Mouse (Mus musculus) stomach, embryonic 14.5 days (tissue): ENCODE data around the gene Il4. TPM values are rescaled to one million over a fixed set of nuclear protein-coding genes. Genes with fewer than 3 reads are reported as not detected.

ENCODE experiments used
- ATAC-seq: fragments of 200-750 bp; cut with Nextera tagmentation; 2 replicates; pipeline ENCODE4 v1.8.0; 2017; ENCODE audit warnings: low read depth, moderate TSS enrichment; ENCODE audit not compliant: insufficient number of reproducible peaks, insufficient read depth, low FRiP score
- H3K27ac ChIP-seq: fragments of 300-500 bp; sonication (generic); 2 replicates; pipeline ENCODE4 v1.5.1; 2014; ENCODE audit warnings: mild to moderate bottlenecking, low read length, moderate library complexity, mixed read lengths
- H3K27me3 ChIP-seq: fragments of 300-500 bp; sonication (generic); 2 replicates; pipeline ENCODE4 v1.6.1; 2014; ENCODE audit warnings: low read length, control low read depth, mixed read lengths; ENCODE audit not compliant: control insufficient read depth, insufficient read depth
- H3K36me3 ChIP-seq: fragments of 300-500 bp; sonication (generic); 2 replicates; pipeline ENCODE4 v1.6.1; 2014; ENCODE audit warnings: mild to moderate bottlenecking, control low read depth, low read length, moderate library complexity, mixed read lengths; ENCODE audit not compliant: control insufficient read depth, insufficient read depth
- H3K4me1 ChIP-seq: fragments of 300-500 bp; sonication (generic); 2 replicates; pipeline ENCODE4 v1.6.1; 2014; ENCODE audit warnings: low read length, control low read depth, mixed read lengths; ENCODE audit not compliant: control insufficient read depth, insufficient read depth
- H3K4me2 ChIP-seq: fragments of 300-500 bp; sonication (generic); replicated peaks from 2 replicates; pipeline ENCODE4 v1.6.1; 2014; ENCODE audit warnings: low read depth, low read length, control low read depth
- H3K4me3 ChIP-seq: fragments of 300-500 bp; sonication (generic); 2 replicates; pipeline ENCODE4 v1.5.1; 2014; ENCODE audit warnings: low read depth, low read length, control low read depth
- H3K9ac ChIP-seq: fragments of 300-500 bp; sonication (generic); replicated peaks from 2 replicates; pipeline ENCODE4 v1.6.1; 2014; ENCODE audit warnings: low read depth, mild to moderate bottlenecking, control low read depth, low read length, moderate library complexity, mixed read lengths
- H3K9me3 ChIP-seq: fragments of 300-500 bp; sonication (generic); 2 replicates; pipeline ENCODE4 v1.6.1; 2016; ENCODE audit warnings: low read depth, low read length, control low read depth; ENCODE audit not compliant: control insufficient read depth
- WGBS: fragments of 180-500 bp; shearing (Covaris S2); extraction: QIAGEN DNeasy Blood & Tissue Kit; methylation state at CpG from one replicate; pipeline ENCODE4 v1.1.7; 2014; 5-methylcytosine and 5-hydroxymethylcytosine counted together
- polyA plus RNA-seq: library from polyadenylated mRNA; unstranded; fragments of >200 nt; fragmentation: Nextera tagmentation; extraction: Ambion mirVana; gene quantifications from 2 replicates; pipeline ENCODE4 v1.2.1, GENCODE M21; 2014

Gene Il4
- polyA plus RNA-seq, 1 experiment from 2014 or later, result 2.2 TPM

DNA sequence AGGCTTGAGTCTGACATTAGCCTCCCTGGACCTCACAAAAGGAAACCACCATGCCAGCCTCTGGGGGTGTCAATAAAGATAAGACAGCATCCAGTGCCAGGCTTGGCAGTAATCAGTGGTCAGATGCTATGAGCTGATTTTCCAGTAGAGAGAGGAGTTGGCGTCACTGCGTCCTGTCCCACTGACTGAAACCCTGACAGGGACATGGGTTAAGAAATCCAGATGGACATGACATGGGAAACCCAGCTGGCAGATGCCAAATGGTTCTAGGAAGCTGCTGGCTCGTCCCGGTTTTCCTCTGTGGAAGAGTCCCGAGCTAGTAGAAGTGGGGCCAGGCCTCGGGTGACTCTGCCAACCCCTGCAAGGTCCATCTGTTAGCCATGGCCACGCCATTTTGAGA, 15.2 kb upstream of the Il4 start:
- no peak for ATAC-seq
- H3K27ac ChIP-seq, result no peak overlapping the region
- WGBS, result 84% methylated on average over 7 of the region's 7 CpGs

DNA sequence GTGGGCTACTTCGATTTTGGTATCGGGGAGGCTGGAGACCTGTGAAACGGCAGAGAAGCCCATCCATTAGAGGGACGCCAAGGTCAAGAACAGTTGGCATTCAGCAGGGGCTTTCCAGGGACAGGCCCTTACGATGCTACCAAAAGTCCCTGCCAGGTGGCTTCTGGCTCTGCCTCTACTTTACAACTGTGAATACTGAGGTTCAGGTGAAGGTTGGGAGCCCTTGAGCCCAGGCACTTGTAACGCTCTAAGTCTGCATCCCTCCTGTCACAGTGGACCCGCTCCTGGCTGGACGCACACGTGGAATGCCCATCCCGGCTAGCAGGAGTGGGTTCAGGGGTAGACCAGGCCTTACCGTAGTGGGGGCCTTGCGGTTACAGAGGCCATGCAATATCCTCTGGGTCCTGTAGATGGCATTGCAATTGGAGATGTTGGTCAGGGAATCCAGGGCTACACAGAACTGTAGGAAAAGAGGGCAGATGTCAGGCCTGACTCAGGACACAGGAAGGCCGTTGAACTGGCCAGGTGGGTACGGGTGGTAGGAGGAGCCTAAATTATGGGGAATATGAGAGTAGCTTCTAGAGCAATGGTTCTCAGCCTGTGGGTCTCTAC, 13.8 kb upstream of the Il4 start:
- Histone ChIP-seq H3K27me3 (0 out of 2 replicates have a peak, but pooled peaks cover 2% of the 10 kb centered on the region), H3K4me2 (no peak overlapping the region), H3K36me3 (no peaks in the 10 kb centered on the region), H3K9me3 (no peaks in the 10 kb centered on the region), H3K9ac (no peak overlapping the region), H3K4me1 (peaks cover 8% of the 10 kb centered on the region; the same call in 1 of the 2 replicates), H3K4me3 (no peak overlapping the region), H3K27ac (no peak overlapping the region)
- no peak for ATAC-seq
- WGBS, result 72% methylated on average over 14 of the region's 14 CpGs

More for the DNA sequence above, 15.2 kb upstream of the Il4 start:
- Histone ChIP-seq H3K36me3 (no peaks in the 10 kb centered on the region), H3K4me1 (peaks cover 8% of the 10 kb centered on the region; the same call in 1 of the 2 replicates), H3K9me3 (no peaks in the 10 kb centered on the region), H3K4me3 (no peak overlapping the region), H3K27me3 (0 out of 2 replicates have a peak, but pooled peaks cover 2% of the 10 kb centered on the region), H3K4me2 (no peak overlapping the region), H3K9ac (no peak overlapping the region)

DNA sequence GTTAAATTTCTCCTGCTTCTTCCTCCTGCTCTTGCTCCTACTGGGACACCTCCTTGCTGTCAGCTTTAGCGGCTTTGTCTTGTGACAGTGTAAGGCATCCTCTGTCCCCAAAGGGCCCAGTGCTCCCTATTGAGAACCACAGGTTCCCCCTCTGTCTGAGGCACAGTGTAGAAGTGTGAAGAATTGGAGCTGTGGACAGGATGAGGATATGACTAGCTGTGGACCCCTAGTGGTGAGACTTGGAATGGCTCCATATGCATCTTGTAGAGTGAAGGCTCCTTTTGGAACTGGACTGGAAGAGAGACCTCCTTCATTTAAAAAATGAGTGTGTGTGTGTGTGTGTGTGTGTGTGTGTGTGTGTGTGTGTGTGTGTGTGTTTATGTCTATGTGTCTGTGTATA, 9.4 kb upstream of the Il4 start:
- Histone ChIP-seq H3K9me3 (no peaks in the 10 kb centered on the region), H3K9ac (no peak overlapping the region), H3K4me2 (no peak overlapping the region), H3K4me3 (no peak overlapping the region), H3K27me3 (no peaks in the 10 kb centered on the region), H3K36me3 (no peaks in the 10 kb centered on the region), H3K4me1 (no peaks in the 10 kb centered on the region), H3K27ac (no peak overlapping the region)
- 13% methylated on average over 1 of the region's 1 CpGs for WGBS
- 0 out of 2 replicates have a peak, but pooled peaks have one; percentile 53 for ATAC-seq

DNA sequence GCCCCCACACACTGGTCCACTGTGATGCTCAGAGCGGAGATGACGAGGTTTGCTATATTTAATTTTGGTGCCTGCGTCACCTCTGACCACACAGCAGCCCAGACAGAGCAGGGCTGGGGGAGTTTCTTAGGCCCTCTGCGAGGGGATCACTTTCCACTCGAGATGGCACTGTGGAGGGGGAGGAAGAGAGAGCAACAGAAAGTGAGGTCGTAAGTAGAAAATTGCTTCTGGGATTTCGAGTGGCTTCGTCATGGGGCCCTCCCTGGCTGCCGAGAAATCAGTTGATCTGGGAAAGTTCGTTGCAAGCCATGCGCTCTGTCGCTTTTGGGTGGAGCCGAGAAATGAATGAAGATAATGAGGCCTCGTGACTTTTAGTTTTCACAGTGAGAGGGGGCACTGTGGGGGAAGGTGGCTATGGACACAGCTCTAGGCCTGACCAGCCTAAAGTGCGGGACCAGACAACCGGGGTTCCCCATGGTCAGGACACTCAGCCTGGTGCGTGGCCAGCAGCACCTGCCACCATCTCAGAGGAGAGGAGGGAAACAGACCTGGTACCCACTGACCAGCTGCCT, 8.4 kb upstream of the Il4 start:
- Histone ChIP-seq H3K9ac (no peak overlapping the region), H3K9me3 (no peaks in the 10 kb centered on the region), H3K4me3 (no peak overlapping the region), H3K4me2 (no peak overlapping the region), H3K4me1 (no peaks in the 10 kb centered on the region), H3K27ac (no peak overlapping the region), H3K36me3 (no peaks in the 10 kb centered on the region), H3K27me3 (no peaks in the 10 kb centered on the region)
- ATAC-seq, result no peak
- 56% methylated on average over 17 of the region's 17 CpGs for WGBS

DNA sequence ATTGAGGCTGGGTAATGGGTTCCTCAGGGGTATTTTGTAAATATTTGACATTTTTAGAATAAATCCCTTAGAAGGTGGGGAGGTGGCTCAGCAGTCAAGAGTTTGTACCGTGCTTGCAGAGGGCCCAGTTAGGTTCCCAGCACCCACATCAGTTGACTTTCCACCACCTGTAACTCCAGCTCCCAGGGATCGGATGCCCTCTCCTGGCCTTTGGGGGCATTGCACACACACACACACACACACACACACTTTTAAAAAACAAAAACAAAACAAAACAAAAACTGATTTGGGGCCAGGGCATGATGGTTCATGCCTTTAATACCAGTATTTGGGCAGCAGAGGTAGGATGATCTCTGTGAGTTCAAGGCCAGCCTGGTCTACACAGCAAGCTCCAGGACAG, 5.7 kb upstream of the Il4 start:
- H3K36me3 ChIP-seq, result no peaks in the 10 kb centered on the region
- H3K4me3 ChIP-seq, result no peak overlapping the region
- H3K9me3 ChIP-seq, result no peaks in the 10 kb centered on the region
- no peak overlapping the region for H3K27ac ChIP-seq
- H3K4me2 ChIP-seq, result no peak overlapping the region
- 86% methylated on average over 2 of the region's 2 CpGs for WGBS
- no peak overlapping the region for H3K9ac ChIP-seq
- no peak for ATAC-seq
- H3K27me3 ChIP-seq, result no peaks in the 10 kb centered on the region
- H3K4me1 ChIP-seq, result no peaks in the 10 kb centered on the region

DNA sequence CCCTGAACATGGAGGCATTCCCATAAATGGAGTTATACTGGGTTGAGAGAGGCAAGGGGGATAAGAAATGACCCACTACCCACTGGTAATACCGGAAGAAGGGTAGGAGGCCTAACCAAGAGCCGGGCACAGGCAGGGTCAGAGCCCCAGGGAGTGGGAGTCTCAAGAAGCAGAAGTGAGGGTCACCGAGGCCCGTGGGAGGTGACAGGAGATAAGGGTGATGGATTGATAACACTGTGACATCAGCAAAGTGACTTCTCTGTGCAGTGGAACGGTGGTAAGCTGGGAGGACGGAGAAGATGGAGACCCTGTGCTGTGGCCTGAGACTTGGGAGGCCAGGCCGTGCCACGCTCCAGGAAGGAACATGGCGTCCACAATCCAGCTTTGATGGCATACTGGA, 5.1 kb upstream of the Il4 start:
- Histone ChIP-seq H3K27me3 (no peaks in the 10 kb centered on the region), H3K9me3 (no peaks in the 10 kb centered on the region), H3K36me3 (no peaks in the 10 kb centered on the region), H3K4me2 (no peak overlapping the region), H3K27ac (no peak overlapping the region), H3K4me1 (no peaks in the 10 kb centered on the region), H3K4me3 (no peak overlapping the region), H3K9ac (no peak overlapping the region)
- 71% methylated on average over 9 of the region's 9 CpGs for WGBS
- ATAC-seq, result no peak

DNA sequence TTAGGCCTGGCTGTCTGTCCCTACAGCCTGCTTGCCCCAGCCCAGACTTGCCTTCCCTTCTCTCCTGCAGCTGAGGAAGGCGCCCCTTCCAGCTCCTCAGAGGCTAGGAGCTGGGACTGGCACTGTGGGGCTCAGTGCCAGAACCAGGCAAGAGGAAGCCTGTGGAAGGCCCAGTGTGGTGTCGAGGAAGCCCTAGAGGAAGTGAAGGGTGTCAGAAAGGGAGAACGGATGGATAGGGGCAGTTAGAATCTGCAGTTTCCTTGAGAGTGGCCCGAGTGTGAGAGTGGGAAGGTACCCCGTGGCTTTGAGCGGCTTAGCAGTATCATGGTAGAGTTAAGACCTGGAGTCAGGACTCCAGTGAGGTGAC, 4.0 kb upstream of the Il4 start:
- H3K27me3 ChIP-seq, result no peaks in the 10 kb centered on the region
- 76% methylated on average over 6 of the region's 6 CpGs for WGBS

DNA sequence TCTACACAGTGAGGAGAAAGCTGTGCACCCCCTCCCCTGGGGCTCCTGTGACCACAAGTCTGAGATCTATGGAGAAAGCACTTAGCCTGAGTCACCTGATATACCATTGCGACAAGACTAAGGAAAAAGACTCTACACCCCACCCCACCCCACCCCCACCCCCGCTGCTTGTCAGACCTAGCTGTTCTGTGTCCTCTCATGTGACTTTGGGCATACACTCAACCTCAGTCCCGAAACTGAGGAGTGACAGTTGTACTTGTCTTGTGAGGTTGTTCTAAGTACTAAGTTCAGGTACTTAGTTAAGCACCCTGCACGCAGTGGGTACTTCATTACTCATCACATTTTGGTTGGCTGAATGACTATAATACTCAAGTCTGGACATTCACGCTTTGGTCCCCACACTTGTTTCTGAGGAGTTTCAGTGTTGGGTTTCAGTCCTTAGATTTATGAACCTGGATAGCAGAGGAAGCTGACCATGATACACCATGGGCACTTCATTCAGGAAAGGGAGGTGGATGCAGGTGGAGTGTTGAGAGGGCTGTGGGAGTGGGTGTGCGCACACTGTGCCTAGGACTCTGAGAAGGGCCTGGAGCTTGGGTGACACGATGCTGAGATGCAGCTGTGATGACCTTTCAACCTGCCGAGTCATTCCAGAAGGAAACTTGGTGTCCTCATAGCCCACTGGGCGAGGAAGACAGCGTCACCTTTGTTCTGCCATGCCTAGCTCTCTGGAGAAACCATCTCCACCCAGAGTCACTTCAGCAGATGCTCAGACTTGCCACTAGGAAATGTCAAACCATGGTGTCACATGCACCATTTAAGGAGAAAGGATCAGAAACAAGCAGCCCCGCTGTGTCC, 3.3 kb upstream of the Il4 start:
- Histone ChIP-seq H3K27ac (no peak overlapping the region), H3K9ac (no peak overlapping the region), H3K36me3 (no peaks in the 10 kb centered on the region), H3K4me2 (no peak overlapping the region), H3K4me3 (no peak overlapping the region), H3K4me1 (no peaks in the 10 kb centered on the region), H3K9me3 (no peaks in the 10 kb centered on the region), H3K27me3 (no peaks in the 10 kb centered on the region)
- no peak for ATAC-seq
- WGBS, result 80% methylated on average over 11 of the region's 11 CpGs

More for the DNA sequence above, 4.0 kb upstream of the Il4 start:
- Histone ChIP-seq H3K4me1 (no peaks in the 10 kb centered on the region), H3K9me3 (no peaks in the 10 kb centered on the region), H3K27ac (no peak overlapping the region), H3K36me3 (no peaks in the 10 kb centered on the region), H3K4me2 (no peak overlapping the region), H3K4me3 (no peak overlapping the region), H3K9ac (no peak overlapping the region)
- no peak for ATAC-seq
